Mouse (Mus musculus) layer of hippocampus, adult 6 months (tissue): Measurements from ENCODE around the gene Gm4312. TPM values are rescaled to one million over a fixed set of nuclear protein-coding genes. Genes with fewer than 3 reads are reported as not detected.

Experiments
- long read RNA-seq, 2 experiments: library from polyadenylated mRNA; unstranded; transcript quantifications; one replicate each; pipeline ENCODE4 v2.0.0; 2019 to 2020
- polyA plus RNA-seq: library from polyadenylated mRNA; unstranded; fragments of <200 nt; fragmentation: Nextera tagmentation; gene quantifications from 2 replicates; pipeline ENCODE4 v1.2.3, GENCODE M21; 2021

Gene Gm4312
- not detected in 2 replicates for polyA plus RNA-seq
- long read RNA-seq, experiment 1: 0 reads
- long read RNA-seq, experiment 2: 0 reads

GRCm38 (mm10) chr10:100382460-100382859 is at the start of gene Gm4312:
TSS of gene Gm4312 (minus strand) at chr10:100382560.

GRCm38 (mm10) chr10:100361038-100361437 is 21.3 kb downstream of the Gm4312 start, which contains the start of gene Gm4307:
TSS of gene Gm4307 (plus strand) at chr10:100361338.

GRCm38 (mm10) chr10:100350793-100351192 is 31.6 kb downstream of the Gm4312 start, which contains the start of gene Gm4305:
TSS of gene Gm4305 (plus strand) at chr10:100351093.

GRCm38 (mm10) chr10:100345672-100346071 is 36.7 kb downstream of the Gm4312 start, which contains the start of gene Gm4303:
TSS of gene Gm4303 (plus strand) at chr10:100345972.

GRCm38 (mm10) chr10:100340536-100340935 is 41.8 kb downstream of the Gm4312 start, which contains the start of gene Gm4302:
TSS of gene Gm4302 (plus strand) at chr10:100340836.

GRCm38 (mm10) chr10:100335376-100335775 is 47.0 kb downstream of the Gm4312 start, which contains the start of gene Gm4301:
TSS of gene Gm4301 (plus strand) at chr10:100335676.

Other genes with a start within 250 kb of the Gm4312 start
- gene Gm4301, start 46.9 kb downstream of the Gm4312 start, polyA plus RNA-seq: not detected in 2 replicates
- not detected in 2 replicates for gene Gm4302, start 41.7 kb downstream of the Gm4312 start, polyA plus RNA-seq
- not detected in 2 replicates for gene Gm4303, start 36.6 kb downstream of the Gm4312 start, polyA plus RNA-seq
- not detected in 2 replicates for gene Gm4305, start 31.5 kb downstream of the Gm4312 start, polyA plus RNA-seq
- gene Gm4307, start 21.2 kb downstream of the Gm4312 start, polyA plus RNA-seq: not detected in 2 replicates
- gene Tmtc3, start 104.8 kb upstream of the Gm4312 start, polyA plus RNA-seq: 5.2 and 7.5 TPM in 2 replicates
- gene Cep290, start 105.0 kb upstream of the Gm4312 start, polyA plus RNA-seq: 3.3 and 4.0 TPM in 2 replicates
- gene 4930430F08Rik, start 207.9 kb upstream of the Gm4312 start, polyA plus RNA-seq: 16.8 and 20.6 TPM in 2 replicates
- not detected in 2 replicates for gene 1700017N19Rik, start 207.9 kb upstream of the Gm4312 start, polyA plus RNA-seq